Mouse (Mus musculus): ENCODE results near the gene Togaram2. TPM values are rescaled to one million over a fixed set of nuclear protein-coding genes. Genes with fewer than 3 reads are reported as not detected.

The Togaram2 gene
- polyA plus RNA-seq, 1 experiment from 2014 or later: 1.0 TPM

- WGBS: 61% methylated on average over 11 of the region's 11 CpGs
- H3K4me3 ChIP-seq (replicated peaks; ENCODE audit: low read length): no peak overlapping the region
- no peaks in the 10 kb centered on the region for H3K27me3 ChIP-seq (ENCODE audit: control insufficient read depth, insufficient read depth, low read length)
- H3K9me3 ChIP-seq (ENCODE audit: control insufficient read depth, low read length): peaks cover 8% of the 10 kb centered on the region; the same call in 1 of the 2 replicates
- H3K27ac ChIP-seq: no peak overlapping the region
- no peaks in the 10 kb centered on the region for H3K36me3 ChIP-seq (replicated peaks; ENCODE audit: control insufficient read depth, insufficient read depth)
- DNase-seq (ENCODE audit: low spot score) (no peak), ATAC-seq (ENCODE audit: low FRiP score) (no peak; the same call in 1 of the 2 replicates)
- no peak overlapping the region for H3K9ac ChIP-seq
- H3K4me2 ChIP-seq (replicated peaks): no peak overlapping the region
- no peaks in the 10 kb centered on the region for H3K4me1 ChIP-seq (replicated peaks; ENCODE audit: control insufficient read depth, insufficient read depth, low read length)
These were observed 18.4 kb downstream of the Togaram2 start for GRCm38 (mm10) chr17:71691361-71691875.

- H3K4me3 ChIP-seq (replicated peaks; ENCODE audit: low read length): no peak overlapping the region
- no peaks in the 10 kb centered on the region for H3K27me3 ChIP-seq (ENCODE audit: control insufficient read depth, insufficient read depth, low read length)
- H3K4me1 ChIP-seq (replicated peaks; ENCODE audit: control insufficient read depth, insufficient read depth, low read length): no peaks in the 10 kb centered on the region
- DNase-seq (ENCODE audit: low spot score): no peak
- H3K9ac ChIP-seq: no peak overlapping the region
- no peak overlapping the region for H3K4me2 ChIP-seq (replicated peaks)
- H3K36me3 ChIP-seq (replicated peaks; ENCODE audit: control insufficient read depth, insufficient read depth): no peaks in the 10 kb centered on the region
- H3K27ac ChIP-seq: no peak overlapping the region
- 34% methylated on average over 5 of the region's 5 CpGs for WGBS
- no peak for ATAC-seq (ENCODE audit: low FRiP score)
- peaks cover 8% of the 10 kb centered on the region; the same call in 1 of the 2 replicates for H3K9me3 ChIP-seq (ENCODE audit: control insufficient read depth, low read length)
These were observed 20.3 kb downstream of the Togaram2 start for GRCm38 (mm10) chr17:71693313-71693712.

GRCm38 (mm10) chr17:71693780-71694179, 20.7 kb downstream of the Togaram2 start:
- Histone ChIP-seq H3K36me3 (replicated peaks; ENCODE audit: control insufficient read depth, insufficient read depth) (no peaks in the 10 kb centered on the region), H3K4me3 (replicated peaks; ENCODE audit: low read length) (no peak overlapping the region), H3K9ac (no peak overlapping the region), H3K4me1 (replicated peaks; ENCODE audit: control insufficient read depth, insufficient read depth, low read length) (no peaks in the 10 kb centered on the region), H3K27me3 (ENCODE audit: control insufficient read depth, insufficient read depth, low read length) (no peaks in the 10 kb centered on the region), H3K9me3 (ENCODE audit: control insufficient read depth, low read length) (peaks cover 3% of the 10 kb centered on the region; the same call in 1 of the 2 replicates), H3K27ac (no peak overlapping the region), H3K4me2 (replicated peaks) (no peak overlapping the region)
- ATAC-seq (ENCODE audit: low FRiP score): no peak
- DNase-seq (ENCODE audit: low spot score): no peak
- whole genome bisulfite sequencing: 56% methylated on average over 8 of the region's 8 CpGs

- H3K36me3 ChIP-seq (replicated peaks; ENCODE audit: control insufficient read depth, insufficient read depth): no peaks in the 10 kb centered on the region
- H3K4me1 ChIP-seq (replicated peaks; ENCODE audit: control insufficient read depth, insufficient read depth, low read length): no peaks in the 10 kb centered on the region
- H3K27ac ChIP-seq: no peak overlapping the region
- 92% methylated on average over 8 of the region's 8 CpGs for WGBS
- H3K4me3 ChIP-seq (replicated peaks; ENCODE audit: low read length): no peak overlapping the region
- no peaks in the 10 kb centered on the region for H3K27me3 ChIP-seq (ENCODE audit: control insufficient read depth, insufficient read depth, low read length)
- H3K4me2 ChIP-seq (replicated peaks): no peak overlapping the region
- no peaks in the 10 kb centered on the region for H3K9me3 ChIP-seq (ENCODE audit: control insufficient read depth, low read length)
- H3K9ac ChIP-seq: no peak overlapping the region
- DNase-seq (ENCODE audit: low spot score) (no peak), ATAC-seq (ENCODE audit: low FRiP score) (no peak)
These were observed 22.1 kb downstream of the Togaram2 start for GRCm38 (mm10) chr17:71695151-71695550.

GRCm38 (mm10) chr17:71695716-71696315, 22.8 kb downstream of the Togaram2 start:
- DNase-seq (ENCODE audit: low spot score): no peak
- 81% methylated on average over 15 of the region's 15 CpGs for WGBS
- no peaks in the 10 kb centered on the region for H3K4me1 ChIP-seq (replicated peaks; ENCODE audit: control insufficient read depth, insufficient read depth, low read length)

GRCm38 (mm10) chr17:71696396-71696795, 23.3 kb downstream of the Togaram2 start:
- Histone ChIP-seq H3K27ac (no peak overlapping the region), H3K4me3 (replicated peaks; ENCODE audit: low read length) (no peak overlapping the region), H3K4me2 (replicated peaks) (no peak overlapping the region), H3K9me3 (ENCODE audit: control insufficient read depth, low read length) (no peaks in the 10 kb centered on the region), H3K36me3 (replicated peaks; ENCODE audit: control insufficient read depth, insufficient read depth) (no peaks in the 10 kb centered on the region), H3K9ac (no peak overlapping the region), H3K4me1 (replicated peaks; ENCODE audit: control insufficient read depth, insufficient read depth, low read length) (no peaks in the 10 kb centered on the region), H3K27me3 (ENCODE audit: control insufficient read depth, insufficient read depth, low read length) (no peaks in the 10 kb centered on the region)
- WGBS: 76% methylated on average over 5 of the region's 5 CpGs
- DNase-seq (ENCODE audit: low spot score): no peak
- ATAC-seq (ENCODE audit: low FRiP score): no peak

More at GRCm38 (mm10) chr17:71695716-71696315, 22.8 kb downstream of the Togaram2 start:
- Histone ChIP-seq H3K27me3 (ENCODE audit: control insufficient read depth, insufficient read depth, low read length) (no peaks in the 10 kb centered on the region), H3K4me2 (replicated peaks) (no peak overlapping the region), H3K9me3 (ENCODE audit: control insufficient read depth, low read length) (no peaks in the 10 kb centered on the region), H3K9ac (no peak overlapping the region), H3K27ac (no peak overlapping the region), H3K36me3 (replicated peaks; ENCODE audit: control insufficient read depth, insufficient read depth) (no peaks in the 10 kb centered on the region), H3K4me3 (replicated peaks; ENCODE audit: low read length) (no peak overlapping the region)
- ATAC-seq (ENCODE audit: low FRiP score): no peak

- Histone ChIP-seq H3K4me2 (replicated peaks) (no peak overlapping the region), H3K27ac (no peak overlapping the region), H3K27me3 (ENCODE audit: control insufficient read depth, insufficient read depth, low read length) (no peaks in the 10 kb centered on the region), H3K4me3 (replicated peaks; ENCODE audit: low read length) (no peak overlapping the region), H3K36me3 (replicated peaks; ENCODE audit: control insufficient read depth, insufficient read depth) (no peaks in the 10 kb centered on the region), H3K9me3 (ENCODE audit: control insufficient read depth, low read length) (no peaks in the 10 kb centered on the region), H3K9ac (no peak overlapping the region), H3K4me1 (replicated peaks; ENCODE audit: control insufficient read depth, insufficient read depth, low read length) (no peaks in the 10 kb centered on the region)
- ATAC-seq (ENCODE audit: low FRiP score) (no peak), DNase-seq (ENCODE audit: low spot score) (no peak)
- 80% methylated on average over 11 of the region's 11 CpGs for WGBS
These were observed 25.0 kb downstream of the Togaram2 start for GRCm38 (mm10) chr17:71697896-71698618.

- H3K4me2 ChIP-seq (replicated peaks): no peak overlapping the region
- ATAC-seq (ENCODE audit: low FRiP score): no peak
- H3K4me1 ChIP-seq (replicated peaks; ENCODE audit: control insufficient read depth, insufficient read depth, low read length): no peaks in the 10 kb centered on the region
- DNase-seq (ENCODE audit: low spot score): no peak
- no peaks in the 10 kb centered on the region for H3K9me3 ChIP-seq (ENCODE audit: control insufficient read depth, low read length)
- H3K27ac ChIP-seq: no peak overlapping the region
- no peak overlapping the region for H3K9ac ChIP-seq
- no peaks in the 10 kb centered on the region for H3K27me3 ChIP-seq (ENCODE audit: control insufficient read depth, insufficient read depth, low read length)
- WGBS: 87% methylated on average over 11 of the region's 11 CpGs
- no peaks in the 10 kb centered on the region for H3K36me3 ChIP-seq (replicated peaks; ENCODE audit: control insufficient read depth, insufficient read depth)
- no peak overlapping the region for H3K4me3 ChIP-seq (replicated peaks; ENCODE audit: low read length)
These were observed 25.5 kb downstream of the Togaram2 start for GRCm38 (mm10) chr17:71698619-71698956.

GRCm38 (mm10) chr17:71705113-71705512, 32.1 kb downstream of the Togaram2 start:
- Histone ChIP-seq H3K4me2 (replicated peaks) (no peak overlapping the region), H3K9me3 (ENCODE audit: control insufficient read depth, low read length) (no peaks in the 10 kb centered on the region), H3K27ac (no peak overlapping the region), H3K27me3 (ENCODE audit: control insufficient read depth, insufficient read depth, low read length) (no peaks in the 10 kb centered on the region), H3K9ac (no peak overlapping the region), H3K4me1 (replicated peaks; ENCODE audit: control insufficient read depth, insufficient read depth, low read length) (0 out of 2 replicates have a peak, but pooled peaks cover 7% of the 10 kb centered on the region), H3K36me3 (replicated peaks; ENCODE audit: control insufficient read depth, insufficient read depth) (no peaks in the 10 kb centered on the region), H3K4me3 (replicated peaks; ENCODE audit: low read length) (no peak overlapping the region)
- ATAC-seq (ENCODE audit: low FRiP score) (no peak), DNase-seq (ENCODE audit: low spot score) (no peak)
- 76% methylated on average over 1 of the region's 1 CpGs for WGBS

Measured in hindbrain, embryonic 14.5 days (tissue).